12 mouse cellular contexts compared by ENCODE assay signal in genomic region chr2:115081563-115082291, GRCm38 (mm10).
DNase-seq lines count a peak whose midpoint lies in the region; ATAC-seq and TF ChIP-seq lines count a peak whose summit lies in the region.
"Had no signal": no experiment of that assay in that cellular context is flagged by ENCODE, and none has a peak within 500 bp of the region (broad histone marks: within the 10 kb centered on the region; RNA-seq: fewer than 3 reads in every experiment).

No protein-coding gene starts in this region.

- ATAC-seq in stomach, embryonic 14.5 days (ENCODE audit: insufficient number of reproducible peaks, insufficient read depth, low FRiP score, low read depth): no peak
- ATAC-seq in stomach, postnatal 0 days (ENCODE audit: low FRiP score, low TSS enrichment): no peak
- ATAC-seq in frontal cortex, adult (ENCODE audit: low TSS enrichment): no peak

- H3K9ac ChIP-seq in stomach, embryonic 14.5 days (replicated peaks; ENCODE audit: low read depth, low read length): no peak overlapping the region
- no peak overlapping the region for H3K9ac ChIP-seq in stomach, postnatal 0 days (ENCODE audit: low read length)
- H3K9ac ChIP-seq: hindbrain, embryonic 14.5 days had no signal

- no peak for TF ChIP-seq EP300 in stomach, postnatal 0 days (optimal IDR thresholded peaks at IDR 0.05)

- no peaks in the 10 kb centered on the region for H3K4me1 ChIP-seq in stomach, embryonic 14.5 days (ENCODE audit: control insufficient read depth, insufficient read depth, low read length)
- no peaks in the 10 kb centered on the region for H3K4me1 ChIP-seq in stomach, postnatal 0 days (replicated peaks; ENCODE audit: control insufficient read depth, insufficient read depth)

- H3K27me3 ChIP-seq in stomach, embryonic 14.5 days (ENCODE audit: control insufficient read depth, insufficient read depth, low read length): no peaks in the 10 kb centered on the region
- no peaks in the 10 kb centered on the region for H3K27me3 ChIP-seq in stomach, postnatal 0 days (ENCODE audit: control insufficient read depth, insufficient read depth, low read length)

- intact Hi-C loops in heart, postnatal 36 days (cut with DNase I): no loop called here

- H3K36me3 ChIP-seq in stomach, embryonic 14.5 days (ENCODE audit: control insufficient read depth, insufficient read depth, low read length): no peaks in the 10 kb centered on the region
- no peaks in the 10 kb centered on the region for H3K36me3 ChIP-seq in stomach, postnatal 0 days (ENCODE audit: control insufficient read depth, insufficient read depth, low read length)

- H3K9me3 ChIP-seq in stomach, embryonic 14.5 days (ENCODE audit: control insufficient read depth, low read depth, low read length): no peaks in the 10 kb centered on the region
- no peaks in the 10 kb centered on the region for H3K9me3 ChIP-seq in stomach, postnatal 0 days (ENCODE audit: control insufficient read depth, low read length)

- peak; percentile 29 for DNase-seq in heart, adult 8-10 months (ENCODE audit: low spot score)
- no peak for DNase-seq in heart, postnatal 36 days
- DNase-seq in stomach, postnatal 0 days (ENCODE audit: low spot score): no peak
- DNase-seq in kidney, adult 9 months: peak; percentile 73
- no peak for DNase-seq in cerebellum, postnatal 14 days
- DNase-seq in frontal cortex, postnatal 14 days (ENCODE audit: low spot score in 2 of 2): no peak
- DNase-seq: cerebellum, adult 9-11 months; gastrocnemius, postnatal 10 days had no signal

- no peak overlapping the region for H3K4me3 ChIP-seq in stomach, embryonic 14.5 days (ENCODE audit: low read depth, low read length)
- no peak overlapping the region for H3K4me3 ChIP-seq in stomach, postnatal 0 days (ENCODE audit: low read depth, low read length)
- H3K4me3 ChIP-seq: layer of hippocampus, adult 2 months had no signal

- 52% methylated on average over 11 of the region's 11 CpGs for WGBS in stomach, embryonic 14.5 days
- WGBS in stomach, postnatal 0 days: 52% methylated on average over 11 of the region's 11 CpGs

- no peak for TF ChIP-seq CTCF in stomach, postnatal 0 days (IDR thresholded peaks at IDR 0.05; ENCODE audit: low read depth)

- H3K27ac ChIP-seq in stomach, embryonic 14.5 days (ENCODE audit: low read length): peak overlapping the region; percentile 15; the same call in 1 of the 2 replicates
- no peak overlapping the region for H3K27ac ChIP-seq in stomach, postnatal 0 days (replicated peaks)
- H3K27ac ChIP-seq: hindbrain, embryonic 14.5 days had no signal

- H3K4me2 ChIP-seq in stomach, embryonic 14.5 days (replicated peaks; ENCODE audit: low read depth, low read length): no peak overlapping the region
- H3K4me2 ChIP-seq in stomach, postnatal 0 days (replicated peaks; ENCODE audit: low read depth): no peak overlapping the region
- H3K4me2 ChIP-seq: hindbrain, embryonic 14.5 days had no signal

Comparison
In these comparisons a context has a peak if more than half of its experiments do, and no peak if none do; other contexts are left out.
1. DNase-seq: peak in heart, adult 8-10 months (single experiment) and kidney, adult 9 months (single experiment); none in heart, postnatal 36 days (0 of 2), stomach, postnatal 0 days (single experiment), cerebellum, postnatal 14 days (0 of 2) and frontal cortex, postnatal 14 days (0 of 2).